Mouse (Mus musculus) stomach, postnatal 0 days (tissue): Measurements from ENCODE around the gene Adamtsl1. TPM values are rescaled to one million over a fixed set of nuclear protein-coding genes. Genes with fewer than 3 reads are reported as not detected.

Experiments used
- ATAC-seq: fragments of 200-750 bp; cut with Nextera tagmentation; 2 replicates; pipeline ENCODE4 v1.8.0; 2017; ENCODE audit not compliant: low FRiP score, low TSS enrichment
- DNase-seq: peaks from one replicate; pipeline ENCODE4 v3.0.0-alpha.2; 2016; ENCODE audit warnings: low spot score
- H3K27ac ChIP-seq: fragments of 300-500 bp; sonication (generic); replicated peaks from 2 replicates; pipeline ENCODE4 v1.5.1; 2014; ENCODE audit warnings: mild to moderate bottlenecking, control low read depth
- H3K27me3 ChIP-seq: fragments of 300-500 bp; sonication (generic); 2 replicates; pipeline ENCODE4 v1.6.1; 2014; ENCODE audit warnings: low read length; ENCODE audit not compliant: control insufficient read depth, insufficient read depth
- H3K36me3 ChIP-seq: fragments of 300-500 bp; sonication (generic); 2 replicates; pipeline ENCODE4 v1.6.1; 2014; ENCODE audit warnings: low read length, mixed read lengths; ENCODE audit not compliant: control insufficient read depth, insufficient read depth
- H3K4me1 ChIP-seq: fragments of 300-500 bp; sonication (generic); replicated peaks from 2 replicates; pipeline ENCODE4 v1.6.1; 2014; ENCODE audit warnings: antibody characterized with exemption; ENCODE audit not compliant: control insufficient read depth, insufficient read depth
- H3K4me2 ChIP-seq: fragments of 300-500 bp; sonication (generic); replicated peaks from 2 replicates; pipeline ENCODE4 v1.6.1; 2014; ENCODE audit warnings: low read depth, mild to moderate bottlenecking, control low read depth, moderate library complexity
- H3K4me3 ChIP-seq: fragments of 300-500 bp; sonication (generic); 2 replicates; pipeline ENCODE4 v1.5.1; 2014; ENCODE audit warnings: low read depth, low read length, control low read depth
- H3K9ac ChIP-seq: fragments of 300-500 bp; sonication (generic); 2 replicates; pipeline ENCODE4 v1.6.1; 2014; ENCODE audit warnings: mild to moderate bottlenecking, low read length, control low read depth, mixed read lengths
- H3K9me3 ChIP-seq: fragments of 300-500 bp; sonication (generic); 2 replicates; pipeline ENCODE4 v1.6.1; 2016; ENCODE audit warnings: low read length; ENCODE audit not compliant: control insufficient read depth
- CTCF ChIP-seq: IDR thresholded peaks from 2 replicates; pipeline ENCODE4 v1.5.1; 2016; ENCODE audit warnings: antibody characterized with exemption, low read depth, mild to moderate bottlenecking, moderate library complexity
- EP300 ChIP-seq: optimal IDR thresholded peaks from 2 replicates; pipeline ENCODE3; 2016; ENCODE audit warnings: antibody characterized with exemption
- WGBS: fragments of 180-500 bp; shearing (Covaris S2); extraction: QIAGEN DNeasy Blood & Tissue Kit; methylation state at CpG from one replicate; pipeline ENCODE4 v1.1.7; 2014; 5-methylcytosine and 5-hydroxymethylcytosine counted together
- polyA plus RNA-seq: library from polyadenylated mRNA; unstranded; fragments of >200 nt; fragmentation: Nextera tagmentation; extraction: Ambion mirVana; gene quantifications from 2 replicates; pipeline ENCODE4 v1.2.1, GENCODE M21; 2015

Adamtsl1 gene
- polyA plus RNA-seq, 1 experiment from 2014 or later, result 7.3 TPM

DNA sequence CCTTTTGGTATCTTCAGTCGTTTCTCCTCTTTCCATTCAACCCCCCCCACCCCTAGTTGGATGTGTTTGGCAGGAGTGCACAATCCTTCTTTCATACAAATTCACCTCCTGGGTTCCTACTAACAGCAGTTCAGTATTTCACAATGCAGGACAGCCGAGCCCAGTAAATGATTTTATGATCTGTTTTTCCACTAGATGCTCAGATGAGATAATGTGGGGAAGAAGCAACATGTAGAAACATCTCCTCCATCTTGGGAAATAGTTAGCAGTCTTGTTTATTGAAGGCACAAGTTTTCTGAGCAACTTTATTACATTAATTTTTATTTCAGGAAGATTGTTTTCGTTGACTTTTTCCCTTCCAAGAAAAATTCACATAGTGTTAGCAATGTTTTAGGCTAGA, 40.7 kb downstream of the Adamtsl1 start:
- H3K27me3 ChIP-seq, result no peaks in the 10 kb centered on the region
- no peak overlapping the region for H3K9ac ChIP-seq
- H3K36me3 ChIP-seq, result no peaks in the 10 kb centered on the region
- no peak overlapping the region for H3K27ac ChIP-seq
- no peak for ATAC-seq
- no peak overlapping the region for H3K4me2 ChIP-seq
- no peaks in the 10 kb centered on the region for H3K9me3 ChIP-seq
- WGBS, result 52% methylated on average over 3 of the region's 3 CpGs
- H3K4me3 ChIP-seq, result no peak overlapping the region
- no peak for TF ChIP-seq EP300
- TF ChIP-seq CTCF, result no peak
- no peaks in the 10 kb centered on the region for H3K4me1 ChIP-seq
- no peak for DNase-seq

- Histone ChIP-seq H3K4me2 (no peak overlapping the region), H3K27ac (no peak overlapping the region), H3K4me3 (no peak overlapping the region), H3K9me3 (no peaks in the 10 kb centered on the region), H3K4me1 (no peaks in the 10 kb centered on the region), H3K9ac (no peak overlapping the region), H3K36me3 (no peaks in the 10 kb centered on the region), H3K27me3 (no peaks in the 10 kb centered on the region)
- WGBS, result 63% methylated on average over 6 of the region's 6 CpGs
- TF ChIP-seq CTCF, result no peak
- no peak for TF ChIP-seq EP300
- DNase-seq (no peak), ATAC-seq (no peak)
These were observed 45.8 kb downstream of the Adamtsl1 start for GRCm38 (mm10) chr4:85559753-85560152.

DNA sequence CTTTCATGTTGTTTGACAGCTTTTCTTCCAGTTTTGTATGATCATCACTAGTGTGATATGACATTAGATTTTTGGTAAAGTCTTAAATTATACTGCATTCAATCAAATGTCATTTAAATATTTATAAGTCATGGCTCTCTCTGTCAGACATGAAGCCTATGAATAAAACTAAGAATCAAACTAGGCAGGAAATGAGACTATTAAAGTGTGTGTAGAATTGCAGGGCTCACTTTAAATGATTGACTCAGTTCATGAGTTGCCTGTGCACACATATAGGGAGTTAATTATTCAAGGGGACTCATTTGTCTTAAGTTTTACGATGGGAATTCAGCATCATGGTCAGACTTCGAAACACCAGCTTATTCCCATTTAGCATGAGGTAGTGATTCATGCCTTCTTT, 71.5 kb downstream of the Adamtsl1 start:
- ATAC-seq, result no peak
- WGBS, result 86% methylated on average over 2 of the region's 2 CpGs
- no peak overlapping the region for H3K9ac ChIP-seq
- H3K27me3 ChIP-seq, result no peaks in the 10 kb centered on the region
- H3K9me3 ChIP-seq, result no peaks in the 10 kb centered on the region
- H3K4me2 ChIP-seq, result no peak overlapping the region
- DNase-seq, result no peak
- TF ChIP-seq EP300 (no peak), CTCF (no peak)
- no peaks in the 10 kb centered on the region for H3K4me1 ChIP-seq
- H3K27ac ChIP-seq, result no peak overlapping the region
- no peak overlapping the region for H3K4me3 ChIP-seq
- no peaks in the 10 kb centered on the region for H3K36me3 ChIP-seq

DNA sequence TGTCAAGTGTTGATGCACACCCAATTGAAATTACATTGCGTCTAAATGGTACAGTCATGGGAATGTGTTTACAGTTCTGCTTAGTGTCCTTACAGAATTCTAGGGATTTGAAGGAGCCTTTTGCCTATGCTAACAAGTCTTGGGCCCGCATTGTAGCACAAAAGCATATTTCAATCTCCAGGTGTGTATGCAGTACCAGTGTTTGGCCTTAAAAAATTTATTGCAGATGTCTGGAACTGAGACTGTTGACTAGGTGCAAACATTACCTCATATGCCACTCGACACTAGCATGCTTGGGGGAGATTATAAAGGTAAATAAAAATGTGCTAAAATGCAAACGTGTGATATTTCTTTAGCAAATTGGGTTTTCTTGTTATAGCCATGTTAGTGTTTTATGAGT, 75.0 kb downstream of the Adamtsl1 start:
- H3K4me2 ChIP-seq, result no peak overlapping the region
- H3K36me3 ChIP-seq, result no peaks in the 10 kb centered on the region
- no peaks in the 10 kb centered on the region for H3K9me3 ChIP-seq
- ATAC-seq, result no peak
- WGBS, result 48% methylated on average over 4 of the region's 4 CpGs
- H3K27ac ChIP-seq, result no peak overlapping the region
- H3K4me1 ChIP-seq, result no peaks in the 10 kb centered on the region
- no peaks in the 10 kb centered on the region for H3K27me3 ChIP-seq
- DNase-seq, result no peak
- TF ChIP-seq CTCF, result no peak
- TF ChIP-seq EP300, result no peak
- H3K9ac ChIP-seq, result no peak overlapping the region
- no peak overlapping the region for H3K4me3 ChIP-seq

DNA sequence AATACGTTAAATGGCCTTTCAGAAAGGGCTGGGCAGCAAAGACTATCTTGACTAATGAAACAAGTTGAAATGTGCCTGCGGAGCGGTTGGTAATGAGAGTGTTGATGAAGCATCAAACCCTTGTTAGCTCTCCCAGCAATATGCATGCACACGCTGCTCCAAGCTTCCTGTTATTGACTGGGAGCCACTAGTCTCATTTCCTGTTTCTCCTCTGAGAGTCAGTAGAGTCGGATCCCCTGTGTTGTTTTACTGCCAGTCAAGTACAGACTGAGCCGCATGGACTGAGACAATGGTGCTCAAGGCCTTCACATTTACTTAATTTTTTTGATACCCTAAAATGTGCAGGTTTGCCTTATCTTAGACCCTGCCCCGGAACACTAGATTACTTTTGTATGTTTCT, 77.1 kb downstream of the Adamtsl1 start:
- TF ChIP-seq CTCF, result no peak
- TF ChIP-seq EP300, result no peak
- Histone ChIP-seq H3K4me1 (no peaks in the 10 kb centered on the region), H3K4me3 (no peak overlapping the region), H3K36me3 (no peaks in the 10 kb centered on the region), H3K9ac (no peak overlapping the region), H3K27ac (no peak overlapping the region), H3K4me2 (no peak overlapping the region), H3K27me3 (no peaks in the 10 kb centered on the region), H3K9me3 (no peaks in the 10 kb centered on the region)
- 79% methylated on average over 7 of the region's 7 CpGs for WGBS
- ATAC-seq (no peak), DNase-seq (no peak)

- Histone ChIP-seq H3K36me3 (no peaks in the 10 kb centered on the region), H3K27me3 (no peaks in the 10 kb centered on the region), H3K4me1 (no peaks in the 10 kb centered on the region), H3K4me2 (no peak overlapping the region), H3K27ac (no peak overlapping the region), H3K9me3 (no peaks in the 10 kb centered on the region), H3K9ac (no peak overlapping the region), H3K4me3 (no peak overlapping the region)
- ATAC-seq (no peak), DNase-seq (no peak)
- TF ChIP-seq CTCF (no peak), EP300 (no peak)
These were observed 80.2 kb downstream of the Adamtsl1 start for GRCm38 (mm10) chr4:85594159-85594558.

- H3K27ac ChIP-seq, result no peak overlapping the region
- no peak overlapping the region for H3K9ac ChIP-seq
- no peaks in the 10 kb centered on the region for H3K9me3 ChIP-seq
- no peaks in the 10 kb centered on the region for H3K36me3 ChIP-seq
- DNase-seq, result no peak
- TF ChIP-seq CTCF, result no peak
- no peak for TF ChIP-seq EP300
- H3K27me3 ChIP-seq, result no peaks in the 10 kb centered on the region
- no peaks in the 10 kb centered on the region for H3K4me1 ChIP-seq
- ATAC-seq, result no peak
- 70% methylated on average over 3 of the region's 3 CpGs for WGBS
- no peak overlapping the region for H3K4me3 ChIP-seq
- H3K4me2 ChIP-seq, result no peak overlapping the region
These were observed 99.4 kb downstream of the Adamtsl1 start for GRCm38 (mm10) chr4:85613331-85613730.
